Mouse (Mus musculus): ENCODE results near the gene Gm17660.
A peak's percentile ranks its signal among the peaks of the same experiment; 100 is the strongest.

Gene Gm17660

DNA sequence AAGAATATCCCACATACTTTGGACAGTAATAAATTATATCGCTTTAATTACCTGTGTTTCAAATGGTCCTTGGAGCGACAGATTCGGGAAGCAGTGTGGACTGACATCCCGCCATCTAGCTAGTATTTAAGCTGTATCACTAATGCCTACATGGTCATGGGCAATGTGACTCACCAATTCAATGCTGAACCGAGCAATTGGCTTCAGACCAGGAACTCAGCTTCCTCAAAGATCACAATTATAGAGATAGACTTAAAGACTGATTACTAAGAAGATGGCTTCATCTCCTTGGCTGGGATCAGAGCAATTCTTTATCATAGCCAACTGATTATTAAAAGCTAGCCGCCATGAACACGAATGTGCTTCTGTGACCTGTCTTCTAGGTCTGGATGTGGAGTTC, at the start of gene Gm17660:
TSS of gene Gm17660 (minus strand) at position 101 of the 400 bp plus-strand sequence.
- no peak for DNase-seq (ENCODE audit: low spot score in 2 of 2)

DNA sequence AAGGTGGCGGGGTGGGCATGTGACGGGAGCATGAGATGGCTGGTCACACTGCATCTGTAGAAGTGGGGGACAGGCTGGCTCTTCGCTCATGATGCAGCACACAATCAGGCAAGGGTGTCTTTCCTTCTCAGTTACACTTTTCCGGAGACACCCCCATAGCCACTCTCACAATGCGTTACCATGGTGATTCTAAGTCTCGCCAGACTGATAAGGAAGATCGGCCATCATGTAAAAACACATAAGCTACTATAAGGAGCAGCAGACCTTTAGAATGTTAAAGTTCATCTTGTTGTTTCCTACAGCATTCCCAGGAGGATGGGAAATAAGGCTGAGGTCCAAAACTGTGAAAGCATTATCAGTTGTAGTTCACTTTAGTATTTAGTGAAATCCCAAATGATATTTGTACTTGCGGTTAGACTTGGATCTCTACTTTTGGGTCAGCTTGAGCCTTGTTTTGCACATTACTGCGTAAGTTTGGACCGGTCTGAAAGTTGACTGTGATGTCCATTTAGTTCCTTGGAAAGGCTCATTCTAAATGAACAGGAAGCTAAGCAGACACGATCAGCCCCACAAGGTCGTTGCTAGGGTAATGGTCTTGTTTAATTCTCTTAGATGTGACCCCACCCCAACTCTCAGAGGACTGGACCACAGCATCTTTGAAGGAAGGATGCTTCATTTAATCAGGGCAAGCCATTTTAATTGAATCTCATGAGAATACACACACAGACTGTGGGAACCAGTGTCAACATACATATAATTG, 49.3 kb upstream of the Gm17660 start:
- no peak for DNase-seq (ENCODE audit: low spot score in 2 of 2)

DNA sequence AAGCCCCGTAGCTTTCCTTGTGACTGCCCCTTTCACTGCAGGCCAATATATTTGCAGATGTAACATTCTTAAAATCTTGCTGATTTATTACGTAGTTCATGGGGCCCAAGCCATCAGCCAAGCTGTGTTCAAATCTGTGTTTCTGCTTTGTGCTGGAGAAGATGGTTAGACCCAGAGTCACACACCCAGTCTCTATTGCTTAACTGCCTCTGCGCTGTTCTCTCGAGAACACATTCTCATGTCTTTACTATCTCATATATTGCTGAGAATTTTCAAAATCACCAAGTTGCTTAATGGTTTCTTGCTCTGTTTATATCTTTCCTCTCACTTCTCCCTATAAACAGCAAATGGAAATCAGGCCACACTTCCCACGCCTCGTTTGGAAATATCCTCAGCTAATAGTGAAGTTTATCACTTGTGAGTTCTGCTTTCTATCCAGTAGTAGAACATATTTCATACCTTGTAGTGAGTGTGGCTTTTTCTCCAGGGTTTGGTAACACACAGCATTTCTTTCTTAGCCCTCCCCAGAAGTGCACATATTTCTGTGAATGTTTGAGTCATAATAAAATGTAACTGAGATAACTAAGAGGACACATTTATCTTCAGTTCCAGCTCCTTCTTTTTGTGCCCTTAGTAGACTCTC, 46.7 kb upstream of the Gm17660 start:
- no peak for DNase-seq (ENCODE audit: low spot score in 2 of 2)

DNA sequence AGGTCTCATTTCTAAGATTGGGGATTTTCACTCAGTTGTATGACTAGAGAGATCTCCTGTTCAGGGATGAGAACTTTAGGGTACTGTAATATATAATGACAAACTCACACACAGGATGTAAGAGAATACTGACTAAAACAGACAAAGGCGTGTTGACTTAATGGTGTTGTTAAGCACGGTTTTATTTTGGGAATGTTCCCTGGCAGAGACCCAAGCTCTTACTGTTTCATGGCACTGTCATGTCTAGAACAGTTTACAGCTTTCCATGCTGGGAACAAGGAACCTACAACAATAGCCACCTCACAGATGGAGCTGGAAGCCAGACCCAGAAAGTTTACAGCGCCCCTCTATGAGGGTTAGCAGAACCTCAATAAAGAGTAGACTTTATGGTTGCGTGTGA, 38.5 kb upstream of the Gm17660 start:
- DNase-seq (ENCODE audit: low spot score in 2 of 2): no peak

DNA sequence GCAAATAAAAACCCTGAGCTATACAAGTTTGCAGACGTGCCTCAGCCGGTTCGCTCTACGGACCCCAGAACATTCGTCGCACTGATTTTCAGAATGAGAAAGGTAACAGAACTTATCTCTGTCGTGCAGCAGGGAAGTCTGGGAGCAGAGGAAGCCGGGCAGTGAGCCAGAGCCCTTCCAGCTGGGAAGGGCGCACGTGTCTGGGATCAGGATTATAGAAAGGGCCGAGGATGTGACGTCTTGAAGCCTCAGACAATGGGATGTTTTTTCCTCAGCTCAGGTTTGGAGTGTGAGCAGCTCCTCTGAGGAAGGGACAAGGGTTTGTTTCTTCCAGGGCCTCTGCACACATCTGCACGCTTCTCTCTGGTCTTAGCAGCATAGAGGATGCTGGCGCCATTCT, 37.7 kb upstream of the Gm17660 start:
- peak in 1 of 2 experiments; percentile 38 for DNase-seq (ENCODE audit: low spot score in 2 of 2)

DNA sequence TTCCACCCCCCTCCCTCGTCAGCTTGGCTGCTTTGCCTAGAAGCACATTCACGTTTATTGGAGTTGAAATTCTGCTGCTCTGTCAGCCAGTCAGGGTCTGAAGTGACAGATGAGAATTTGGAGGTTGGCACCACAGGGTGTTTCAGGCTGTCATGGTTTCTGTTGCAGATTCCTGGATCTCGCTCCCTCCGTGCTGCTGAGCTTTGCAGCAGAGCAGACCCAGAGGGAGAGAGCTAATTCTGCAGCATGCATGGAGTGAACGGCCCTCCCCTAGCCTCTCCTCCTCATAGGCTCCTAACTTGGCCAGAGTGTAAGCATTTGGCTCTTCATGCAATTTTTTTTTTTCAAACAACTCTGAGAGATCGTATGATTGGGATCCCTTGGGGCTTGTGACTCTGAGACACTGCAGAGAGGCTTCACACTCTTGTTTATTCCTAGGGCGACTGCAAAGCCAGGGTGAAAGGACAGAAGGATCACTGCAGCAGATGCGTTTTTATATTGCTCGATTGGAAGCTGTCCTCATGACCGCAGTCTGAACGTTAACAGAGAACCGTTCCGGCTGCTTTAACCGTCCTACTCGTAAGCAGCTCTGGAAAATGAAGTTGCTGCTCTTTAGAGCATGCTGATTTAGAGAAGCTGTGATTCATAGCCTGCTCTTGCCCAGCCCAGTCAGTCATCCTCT, 36.2 kb upstream of the Gm17660 start, which contains the start of gene Sparcl1:
TSS of gene Sparcl1 (minus strand) at position 243 of the 682 bp plus-strand sequence.
- peak; percentile 75 to 78 for DNase-seq (ENCODE audit: low spot score in 2 of 2)

DNA sequence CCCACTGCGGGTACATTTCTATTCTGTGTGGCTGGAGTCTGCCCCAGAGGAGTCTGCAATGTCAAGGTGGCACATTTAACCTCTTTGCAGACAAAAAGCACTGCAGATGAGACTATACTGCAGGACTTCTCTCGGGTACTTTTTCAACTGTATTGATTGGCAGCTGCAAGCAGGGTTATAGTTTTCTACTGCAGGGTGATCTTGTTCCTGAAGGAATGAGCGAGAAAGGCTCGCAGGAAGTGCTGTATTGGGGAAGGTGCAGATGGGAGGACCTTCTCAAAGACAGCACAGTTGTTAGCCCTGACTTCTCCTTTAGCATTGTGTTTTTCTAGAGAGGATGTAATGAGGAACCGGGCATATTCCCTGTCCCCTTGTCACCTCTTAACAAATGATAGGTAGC, 35.1 kb upstream of the Gm17660 start:
- peak; percentile 43 to 54 for DNase-seq (ENCODE audit: low spot score in 2 of 2)

DNA sequence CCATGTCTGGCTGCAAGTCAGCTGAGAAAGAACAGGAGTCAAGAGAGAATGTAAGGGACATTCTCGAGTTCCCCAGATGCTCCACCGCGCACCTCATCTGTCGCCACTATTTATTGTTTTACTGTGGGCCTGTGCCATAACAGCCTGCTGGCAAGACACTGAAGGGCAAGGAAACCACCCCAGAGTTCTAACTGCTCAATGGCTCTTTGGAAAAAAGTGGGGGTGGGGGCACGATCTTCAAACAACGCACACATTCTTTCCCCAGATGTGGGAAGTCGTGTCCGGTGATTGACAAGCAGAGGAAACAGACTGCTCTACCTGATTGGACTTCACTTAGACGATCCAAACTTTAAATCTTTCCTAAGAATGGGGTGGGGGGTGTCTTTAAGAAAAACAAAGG, 34.6 kb upstream of the Gm17660 start:
- DNase-seq (ENCODE audit: low spot score in 2 of 2): peak in 1 of 2 experiments; percentile 50

DNA sequence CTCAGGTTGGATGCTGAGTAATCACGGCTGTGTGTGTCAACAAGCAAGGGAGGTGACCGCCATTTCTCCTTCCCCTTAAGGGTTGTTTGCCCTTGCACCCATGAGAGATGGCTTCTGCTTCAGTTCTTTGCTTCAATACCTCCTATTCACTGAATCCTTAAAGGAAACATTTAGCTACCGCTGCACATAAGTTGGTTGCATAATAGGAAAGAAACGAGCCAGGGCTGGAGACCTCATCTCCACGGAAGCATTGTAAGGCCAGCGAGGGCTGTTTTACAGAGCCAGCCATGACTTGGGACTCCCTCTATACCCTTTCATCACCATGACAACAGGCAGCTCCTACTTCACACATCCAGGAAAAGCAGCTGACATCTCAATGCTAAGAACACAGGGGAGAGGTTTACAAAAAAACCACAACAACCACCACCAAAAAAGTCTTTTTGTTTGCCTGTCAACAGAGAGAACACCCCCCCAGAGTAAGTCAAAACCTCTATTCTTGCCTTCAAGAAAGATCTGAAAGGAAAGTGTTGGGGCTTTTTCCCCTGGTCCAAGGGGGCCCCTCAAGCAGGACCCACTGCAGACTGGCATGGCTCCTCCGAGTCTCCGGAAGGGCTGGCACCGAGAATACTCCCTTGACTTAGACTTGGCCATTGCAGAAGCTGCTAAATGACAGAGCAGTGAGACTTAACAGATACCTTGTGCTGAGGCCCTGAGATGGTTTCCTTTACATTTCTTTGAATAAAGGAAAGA, 32.9 kb upstream of the Gm17660 start:
- peak; percentile 67 to 83 for DNase-seq (ENCODE audit: low spot score in 2 of 2)

DNA sequence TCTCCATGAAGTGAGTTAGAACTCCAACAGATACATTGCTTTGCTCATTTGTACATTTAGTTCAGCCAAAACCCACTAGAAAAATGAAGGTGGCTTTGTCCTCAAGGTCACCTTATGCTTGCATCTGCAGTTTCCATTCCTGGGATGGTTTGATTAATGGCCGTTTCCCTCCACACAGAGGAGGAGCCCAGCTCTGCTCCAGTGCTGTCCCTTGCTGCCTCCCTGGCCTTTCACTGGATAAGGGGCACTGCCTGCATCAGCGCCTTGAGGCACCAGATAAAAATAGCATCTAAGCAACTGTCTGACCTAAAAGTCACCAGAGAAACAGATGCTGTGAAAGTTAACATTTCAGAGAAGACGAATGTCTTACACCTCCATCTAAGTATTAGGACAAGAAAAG, 32.1 kb upstream of the Gm17660 start:
- DNase-seq (ENCODE audit: low spot score in 2 of 2): no peak

DNA sequence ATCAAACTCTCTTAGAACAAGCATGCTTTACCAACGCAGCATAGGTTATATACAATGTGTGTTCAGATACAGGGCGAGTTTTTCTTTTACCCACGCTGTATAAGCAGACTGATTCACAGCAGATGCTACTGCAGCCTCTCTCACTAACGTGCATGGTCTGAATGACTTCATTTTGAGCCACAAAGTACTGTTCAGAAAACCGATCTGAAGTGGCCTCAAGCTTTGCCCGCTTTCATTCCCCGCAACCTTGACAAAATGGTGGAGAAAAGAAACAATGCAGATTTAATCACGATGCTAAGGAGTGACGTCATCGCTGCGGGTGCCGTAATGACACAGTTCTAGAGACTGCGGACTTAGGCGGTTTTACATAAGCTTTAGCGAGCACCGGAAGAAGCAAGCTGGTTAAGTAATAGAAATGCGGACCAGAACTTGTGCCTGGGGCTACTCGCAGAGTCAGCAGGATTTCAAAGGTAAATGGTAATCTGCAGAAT, 31.5 kb upstream of the Gm17660 start:
- peak; percentile 70 to 86 for DNase-seq (ENCODE audit: low spot score in 2 of 2)

DNA sequence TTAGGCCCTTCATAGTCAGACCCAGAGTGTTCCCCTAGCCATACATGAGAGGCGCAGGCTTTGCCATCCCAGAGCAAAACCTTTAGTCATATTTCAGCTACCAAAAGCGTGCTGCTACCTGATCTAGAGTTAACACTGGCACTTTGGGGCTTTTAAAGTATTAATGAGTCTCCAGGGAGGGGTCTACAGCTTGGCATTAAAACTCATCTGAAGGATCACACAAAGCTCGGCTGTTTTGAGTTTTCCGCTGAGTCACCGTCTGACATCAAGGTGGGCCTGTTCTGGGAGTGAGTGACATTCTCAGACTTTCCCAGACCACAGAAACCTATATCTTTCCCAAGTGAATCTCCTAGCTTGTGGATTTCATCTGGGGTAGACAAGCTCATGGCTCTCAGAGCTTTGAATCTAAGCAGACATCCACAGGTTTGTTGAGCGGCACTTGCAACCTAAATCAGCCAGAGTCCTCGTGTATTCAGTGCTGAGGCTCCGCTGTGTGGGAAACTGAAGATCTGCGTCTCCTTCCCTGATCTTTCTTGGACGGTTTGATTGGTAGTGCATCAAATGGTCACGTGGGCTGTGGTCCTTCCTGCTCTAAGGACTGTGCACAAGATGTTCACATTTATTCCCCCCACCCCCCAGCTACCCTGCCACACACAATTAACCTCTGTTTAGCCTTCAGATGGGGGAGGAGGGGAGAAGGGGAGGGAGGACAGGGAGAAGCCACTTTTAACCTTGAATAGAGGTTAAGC, 30.9 kb upstream of the Gm17660 start:
- DNase-seq (ENCODE audit: low spot score in 2 of 2): peak in 1 of 2 experiments; percentile 33

DNA sequence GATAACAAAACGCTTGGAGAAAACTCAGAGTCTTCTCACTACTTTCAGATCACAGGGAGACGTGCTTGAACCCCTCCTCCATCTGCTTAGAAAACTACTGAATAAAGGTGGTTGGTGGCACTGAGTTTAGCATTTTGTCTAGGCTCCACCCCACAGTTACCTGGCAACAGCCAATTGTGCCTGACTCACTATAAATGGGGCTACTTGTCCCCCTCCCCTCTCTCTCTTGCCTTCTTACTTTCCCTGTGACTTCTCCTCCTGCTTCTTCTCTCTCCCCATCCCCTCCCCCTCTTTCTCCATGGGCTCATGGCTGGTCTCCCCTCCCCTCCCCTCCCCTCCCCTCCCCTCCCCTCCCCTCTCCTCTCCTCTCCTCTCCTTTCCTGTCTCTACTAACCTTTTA, 26.7 kb upstream of the Gm17660 start:
- no peak for DNase-seq (ENCODE audit: low spot score in 2 of 2)

DNA sequence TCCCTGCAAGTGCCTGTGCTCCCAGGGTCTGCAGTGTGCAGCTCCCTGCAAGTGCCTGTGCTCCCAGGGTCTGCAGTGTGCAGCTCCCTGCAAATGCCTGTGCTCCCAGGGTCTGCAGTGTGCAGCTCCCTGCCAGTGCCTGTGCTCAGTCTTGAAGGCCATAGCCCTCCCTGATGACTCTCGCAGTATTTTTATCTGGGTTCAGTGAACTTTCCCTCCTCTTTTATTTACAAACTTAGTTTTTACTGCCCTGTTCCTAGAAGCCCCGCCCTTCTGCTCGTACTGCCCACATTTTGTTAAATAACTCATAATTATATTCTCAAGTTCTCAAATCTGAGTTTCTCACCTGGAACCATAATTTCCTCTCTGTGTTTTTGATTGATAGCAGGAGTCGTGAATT, 25.8 kb upstream of the Gm17660 start:
- no peak for DNase-seq (ENCODE audit: low spot score in 2 of 2)

DNA sequence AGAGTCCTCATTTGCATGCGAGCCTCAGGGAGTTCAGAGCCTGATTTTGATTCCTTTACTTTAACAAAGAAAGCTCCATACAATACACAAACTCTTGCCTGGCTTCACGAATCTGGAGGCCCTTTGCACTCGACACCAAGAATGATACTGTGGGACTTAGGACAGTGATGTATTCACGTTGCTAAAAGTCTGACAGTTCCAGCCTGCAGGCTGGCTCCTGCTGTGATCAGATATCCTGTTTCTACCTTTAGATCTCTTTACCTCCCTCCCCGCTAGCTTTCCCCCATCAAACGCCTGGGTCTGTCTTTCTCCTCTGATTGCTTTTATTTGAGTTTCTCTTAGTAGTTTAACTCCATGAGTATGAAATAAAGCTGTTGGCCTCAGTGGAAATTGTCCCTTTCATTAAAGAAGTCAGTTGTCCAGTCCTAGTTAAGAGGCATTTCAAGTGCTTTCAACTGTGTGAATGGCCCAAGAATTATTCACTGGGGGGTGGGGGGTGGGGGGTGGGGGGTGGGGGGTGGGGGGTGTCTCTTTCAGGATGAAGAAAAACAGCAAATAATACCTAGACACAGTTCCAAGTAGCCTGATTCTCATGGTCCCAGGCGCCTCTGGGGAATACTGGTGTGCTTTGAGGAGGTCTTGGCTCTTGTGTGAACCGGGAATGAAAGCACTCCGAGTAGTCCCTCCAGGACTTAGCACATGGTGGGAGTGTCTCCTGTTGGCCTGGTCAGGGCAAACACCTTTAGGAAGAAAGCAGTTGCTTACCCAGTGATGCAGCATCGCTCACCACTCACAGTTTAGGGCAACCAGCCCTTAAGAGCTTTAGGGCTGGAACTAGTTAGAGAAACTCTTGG, 24.5 kb upstream of the Gm17660 start:
- DNase-seq (ENCODE audit: low spot score in 2 of 2): no peak

DNA sequence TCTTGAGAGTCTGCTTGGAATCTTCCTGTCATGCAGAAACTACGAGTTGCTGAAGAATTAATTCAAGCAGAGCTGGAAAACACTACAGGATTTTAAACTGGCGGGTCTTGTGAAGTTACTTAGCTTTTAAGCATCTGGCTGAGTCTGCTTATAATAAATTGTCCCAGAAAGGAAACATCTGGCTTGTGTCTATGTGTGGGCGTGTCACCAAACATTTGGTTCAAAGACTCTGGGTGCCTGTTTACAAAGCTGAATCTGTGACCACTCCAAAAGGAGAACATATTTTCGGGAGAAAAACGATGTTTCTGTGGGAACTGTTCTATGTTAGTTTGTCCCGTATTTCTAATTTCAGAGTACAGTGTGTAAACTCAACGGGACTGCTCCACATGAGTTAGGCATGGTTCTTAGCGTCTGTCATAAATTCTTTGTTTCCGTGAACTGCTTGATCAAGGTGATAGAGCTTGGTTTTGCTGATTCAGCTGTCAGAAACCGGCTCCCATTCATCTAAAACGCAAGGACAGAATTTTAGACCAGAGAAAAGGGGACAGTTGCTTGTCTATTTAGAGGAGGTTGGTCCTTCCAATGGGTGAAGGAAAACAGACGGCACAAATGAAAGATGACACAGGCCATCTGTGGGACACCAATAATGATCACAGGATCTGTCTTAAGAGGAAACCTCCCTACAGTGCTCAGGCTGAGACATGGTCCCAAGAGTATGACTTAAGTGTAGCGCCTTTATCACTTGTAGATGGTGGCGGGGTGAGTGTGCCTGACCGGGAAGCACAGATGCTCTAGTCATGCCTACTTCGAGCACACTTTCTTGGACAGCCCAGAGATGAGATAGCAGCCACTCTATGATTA, 18.9 kb upstream of the Gm17660 start:
- no peak for DNase-seq (ENCODE audit: low spot score in 2 of 2)

DNA sequence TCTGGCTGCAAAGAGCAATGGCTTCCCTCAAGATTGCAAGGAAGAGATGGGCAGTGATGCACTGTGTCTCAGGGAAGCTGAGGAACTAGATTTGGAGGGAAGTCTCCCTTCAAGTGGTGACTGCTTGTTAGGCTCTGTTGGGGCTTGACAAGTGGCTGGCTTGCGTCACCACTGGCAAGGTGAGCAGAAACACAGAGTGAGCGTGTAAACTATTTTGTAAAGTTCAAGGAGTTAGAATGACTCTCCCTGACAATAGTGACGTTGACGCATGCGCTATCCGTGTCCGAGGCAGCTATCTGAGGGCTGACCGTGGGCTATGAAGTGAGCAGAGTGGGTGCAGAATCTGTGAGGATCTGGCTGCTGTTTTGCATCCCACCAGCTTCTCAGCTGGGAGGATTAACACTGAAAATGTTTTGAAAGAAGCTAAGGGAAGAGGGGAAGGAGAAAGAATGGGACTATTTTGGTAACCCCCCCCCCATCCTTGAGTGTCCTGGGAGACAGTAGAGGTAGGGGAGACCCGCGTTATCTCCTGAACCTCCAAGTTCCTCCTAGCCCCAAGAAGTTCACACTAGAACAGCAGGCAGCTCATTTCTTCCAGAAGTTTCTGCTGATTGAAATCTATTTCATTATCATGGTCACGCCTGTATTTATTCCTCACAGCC, 18.1 kb upstream of the Gm17660 start:
- no peak for DNase-seq (ENCODE audit: low spot score in 2 of 2)

DNA sequence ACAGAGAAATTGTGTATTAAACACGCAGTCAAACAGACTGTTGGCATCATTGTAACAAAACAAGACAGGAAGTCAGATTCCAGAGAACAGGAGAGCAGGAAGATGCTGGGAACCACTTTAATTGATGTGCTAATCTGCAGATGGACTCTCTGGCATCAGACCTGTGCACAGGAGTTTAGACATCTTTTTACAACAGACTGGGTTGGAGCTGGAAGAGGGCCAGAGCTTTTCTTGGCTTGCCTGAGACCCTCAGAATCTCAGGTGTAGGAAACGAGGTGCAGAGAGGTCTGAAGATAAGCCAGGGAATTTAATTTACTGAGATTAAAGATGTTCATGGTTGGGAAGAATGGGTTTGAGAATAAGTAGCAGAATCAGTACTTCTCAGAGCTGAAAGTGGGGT, 12.3 kb upstream of the Gm17660 start:
- no peak for DNase-seq (ENCODE audit: low spot score in 2 of 2)

DNA sequence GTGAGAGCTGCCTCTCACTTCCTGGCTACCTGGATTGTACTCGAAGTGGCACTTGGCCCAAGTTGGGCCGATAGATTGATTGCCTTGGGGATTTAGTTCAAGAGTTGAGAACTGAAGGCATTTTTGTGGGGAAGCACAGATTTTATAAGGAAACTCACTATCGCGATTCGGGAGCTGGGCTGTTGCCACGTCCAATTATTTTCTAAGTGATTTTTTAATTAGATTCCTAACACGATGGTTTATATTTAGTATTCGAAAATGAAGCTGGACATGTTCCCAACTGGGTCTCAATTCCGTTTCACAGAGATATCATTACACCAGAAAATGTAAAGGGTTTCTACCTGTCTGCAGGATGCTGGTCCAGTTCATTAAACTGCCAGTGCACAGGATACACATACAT, 8.0 kb upstream of the Gm17660 start:
- no peak for DNase-seq (ENCODE audit: low spot score in 2 of 2)

All from frontal cortex, postnatal 36 days (tissue).